Mouse (Mus musculus): ENCODE measurements around the gene Mapkapk2.

The Mapkapk2 gene

DNA sequence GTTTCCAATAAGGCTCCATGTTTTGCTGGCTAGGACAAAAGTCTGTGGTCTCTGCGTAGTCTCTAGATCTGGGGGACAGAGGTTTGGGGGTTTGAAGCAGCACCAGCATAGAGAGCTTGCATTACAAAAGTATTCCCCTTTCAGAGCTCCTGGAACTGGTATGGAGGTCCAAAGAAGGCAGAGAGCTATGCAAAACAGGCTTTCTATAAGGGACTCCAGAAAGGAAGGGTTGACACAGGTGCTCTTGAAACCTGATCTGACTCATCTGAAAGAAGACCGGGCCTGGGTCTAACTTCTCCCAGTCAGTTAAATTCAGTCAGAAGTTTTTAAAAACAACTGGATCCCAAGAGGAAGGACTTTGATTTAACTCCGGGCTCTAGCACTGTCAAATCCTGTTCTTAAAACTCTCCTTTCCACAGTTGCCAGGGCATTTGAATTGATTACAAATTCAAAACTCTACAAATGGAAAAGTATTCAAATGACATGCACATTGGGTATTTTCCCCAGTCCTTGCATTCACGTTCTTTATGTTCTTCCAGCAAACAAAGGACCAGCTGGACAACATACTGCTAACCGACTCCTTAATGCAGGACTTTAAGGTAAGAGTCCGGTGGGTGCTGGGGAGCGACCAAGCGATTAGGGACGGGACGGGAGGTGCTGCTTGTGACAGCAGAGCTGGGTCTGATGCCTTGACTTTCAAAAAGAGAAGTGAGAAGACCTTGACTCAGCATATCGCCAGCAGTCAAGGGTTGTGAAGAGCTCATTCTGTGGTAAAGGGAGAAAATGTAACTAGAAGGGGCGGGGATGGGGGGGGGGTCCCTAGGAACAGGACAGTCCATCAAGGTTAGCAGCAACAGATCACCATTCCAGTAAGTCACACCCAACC lies 77.0 kb downstream of the Mapkapk2 start:
- DNase-seq (ENCODE audit: low spot score in 2 of 2): no peak

DNA sequence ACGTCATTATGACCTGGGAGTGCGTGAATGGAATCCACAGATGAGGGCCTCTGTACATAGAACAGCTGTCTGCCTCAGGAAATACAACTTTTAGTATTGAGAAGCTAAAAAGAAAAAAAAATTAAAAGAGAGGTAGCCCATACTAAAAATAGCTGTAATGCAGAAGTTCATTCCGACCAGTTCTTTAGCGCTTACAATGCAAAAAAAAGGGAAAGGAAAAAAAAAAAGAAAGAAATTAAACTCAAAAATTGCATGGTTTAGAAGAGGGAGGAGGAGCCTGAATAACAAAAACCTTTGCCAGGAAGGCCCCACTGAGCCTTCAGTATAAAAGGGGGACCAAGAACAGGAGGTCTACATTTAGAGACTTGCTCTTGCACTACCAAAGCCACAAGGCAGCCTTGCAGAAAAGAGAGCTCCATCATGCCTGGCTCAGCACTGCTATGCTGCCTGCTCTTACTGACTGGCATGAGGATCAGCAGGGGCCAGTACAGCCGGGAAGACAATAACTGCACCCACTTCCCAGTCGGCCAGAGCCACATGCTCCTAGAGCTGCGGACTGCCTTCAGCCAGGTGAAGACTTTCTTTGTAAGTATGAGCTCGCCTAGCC lies 78.0 kb downstream of the Mapkapk2 start, which contains the start of gene Il10:
Il10 (plus strand) TSS at position 354 of the 607 bp plus-strand sequence.
- DNase-seq (ENCODE audit: low spot score in 2 of 2): no peak

DNA sequence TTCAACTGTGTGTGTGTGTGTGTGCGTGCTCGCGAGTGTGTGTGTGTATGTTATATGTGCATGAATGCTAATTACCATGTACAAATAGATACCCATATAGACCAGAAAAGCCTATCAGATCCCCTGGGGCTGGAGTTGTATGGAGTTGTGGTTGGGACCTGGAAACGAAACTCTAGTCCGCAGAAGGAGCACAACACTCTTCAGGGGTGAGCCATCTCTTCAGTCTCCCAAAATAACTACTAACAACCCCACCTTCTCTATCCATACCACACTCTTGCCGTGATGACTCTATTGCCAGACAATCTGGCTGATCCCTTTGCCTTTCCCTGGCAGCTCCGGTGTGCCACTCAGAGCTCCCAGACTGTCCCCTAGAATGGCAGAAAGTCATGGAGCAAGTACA lies 81.7 kb downstream of the Mapkapk2 start:
- no peak for DNase-seq (ENCODE audit: low spot score in 2 of 2)

DNA sequence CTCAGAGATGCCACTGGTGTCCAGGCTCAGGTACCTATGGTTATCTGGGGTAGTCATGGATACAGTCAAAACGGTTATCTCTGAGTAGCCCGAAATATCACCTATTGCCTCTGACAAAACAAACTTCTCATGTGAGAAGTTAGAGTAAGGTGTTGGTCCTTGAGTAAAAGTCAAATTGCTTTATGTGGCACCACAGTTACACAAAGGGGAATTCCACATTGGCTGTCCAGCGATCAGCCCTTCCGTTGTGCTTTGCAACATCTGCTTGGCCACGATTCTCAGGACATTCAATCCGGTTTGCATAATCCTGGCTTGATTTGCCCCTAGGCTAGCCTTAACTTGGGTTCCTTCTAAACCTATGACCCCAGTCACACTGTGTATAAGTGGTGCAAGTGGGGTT lies 82.3 kb downstream of the Mapkapk2 start:
- DNase-seq (ENCODE audit: low spot score in 2 of 2): no peak

DNA sequence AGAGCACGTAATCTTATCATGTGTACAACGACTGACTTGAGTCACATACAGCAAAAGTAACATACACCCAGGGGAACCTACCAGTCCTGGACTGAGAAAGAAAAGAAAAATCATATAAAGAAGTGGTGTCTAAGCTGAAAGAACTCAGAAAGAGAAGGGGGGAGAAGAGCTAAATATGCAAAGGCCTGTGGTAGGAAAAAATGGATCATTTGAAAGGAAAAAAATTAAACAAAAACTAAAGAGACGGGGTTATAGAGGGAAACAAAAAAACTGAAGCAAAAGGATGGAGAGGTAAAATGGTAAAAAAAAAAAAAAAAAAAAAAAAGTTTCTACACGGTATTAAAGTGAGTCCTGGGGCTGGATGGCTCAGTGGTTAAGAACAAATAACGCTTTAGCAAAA lies 83.7 kb downstream of the Mapkapk2 start:
- DNase-seq (ENCODE audit: low spot score in 2 of 2): no peak

DNA sequence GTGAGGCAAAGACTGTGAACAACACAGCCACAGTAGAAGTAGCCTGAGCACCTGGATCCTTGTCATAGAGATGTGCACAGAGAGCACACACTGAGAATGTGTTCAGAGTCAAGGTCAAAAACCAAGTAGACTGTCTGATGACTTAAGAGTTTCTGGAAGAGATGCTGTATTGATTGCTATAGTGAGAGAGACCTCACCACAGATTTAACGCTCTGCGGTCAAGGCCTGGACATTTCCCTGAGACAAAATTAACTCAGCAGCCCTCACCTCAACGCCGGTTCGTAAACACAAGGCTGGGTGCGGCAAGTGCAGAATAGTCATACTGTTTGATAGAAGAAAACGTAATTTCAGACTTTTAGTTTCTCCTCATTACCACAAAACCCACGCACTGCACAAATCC lies 85.1 kb downstream of the Mapkapk2 start:
- no peak for DNase-seq (ENCODE audit: low spot score in 2 of 2)

DNA sequence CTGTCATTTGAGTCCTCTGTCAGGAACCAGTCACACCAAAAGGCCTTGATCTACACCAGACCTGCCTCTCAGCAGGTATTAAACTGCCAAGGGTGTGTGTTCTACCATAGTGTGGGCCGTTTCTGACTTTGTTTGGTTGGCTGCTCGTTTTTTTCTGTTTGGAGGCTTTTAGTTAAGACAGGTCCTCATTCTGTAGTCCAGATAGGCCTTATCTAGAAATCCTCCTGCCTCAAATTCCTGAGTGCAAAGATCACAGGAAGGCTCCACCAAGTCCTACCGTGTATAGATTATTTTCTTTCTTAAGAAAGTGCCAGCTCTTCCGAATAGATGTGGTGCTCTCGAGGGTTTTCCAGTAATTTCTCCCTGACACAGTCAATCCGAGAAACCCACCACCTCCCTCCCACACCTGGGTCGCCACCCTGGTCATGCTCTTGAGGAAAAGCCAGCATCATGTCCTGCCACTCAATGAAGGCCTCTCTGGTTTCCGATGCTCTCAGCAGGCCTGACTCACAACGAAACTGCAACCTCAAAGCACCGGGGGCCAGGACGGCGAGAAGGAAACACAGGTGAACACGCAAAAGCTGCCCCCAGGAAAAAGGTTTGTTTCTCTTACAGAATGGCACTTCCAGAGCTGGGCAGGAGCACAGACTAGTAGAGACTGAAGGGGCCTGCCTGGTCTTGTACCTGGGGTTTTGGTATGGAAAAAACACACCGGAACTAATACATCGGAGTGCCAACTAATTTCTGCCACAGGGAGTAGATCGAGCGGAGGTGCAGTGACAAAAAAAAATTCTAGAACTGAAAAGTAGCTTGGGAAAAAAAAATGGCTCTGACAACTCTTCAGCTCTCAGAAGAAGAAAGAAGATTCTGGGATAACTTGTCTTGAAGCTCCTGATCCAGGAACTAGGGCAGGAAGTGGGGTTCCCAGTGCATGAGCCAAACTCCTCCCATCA lies 87.1 kb downstream of the Mapkapk2 start:
- no peak for DNase-seq (ENCODE audit: low spot score in 2 of 2)

DNA sequence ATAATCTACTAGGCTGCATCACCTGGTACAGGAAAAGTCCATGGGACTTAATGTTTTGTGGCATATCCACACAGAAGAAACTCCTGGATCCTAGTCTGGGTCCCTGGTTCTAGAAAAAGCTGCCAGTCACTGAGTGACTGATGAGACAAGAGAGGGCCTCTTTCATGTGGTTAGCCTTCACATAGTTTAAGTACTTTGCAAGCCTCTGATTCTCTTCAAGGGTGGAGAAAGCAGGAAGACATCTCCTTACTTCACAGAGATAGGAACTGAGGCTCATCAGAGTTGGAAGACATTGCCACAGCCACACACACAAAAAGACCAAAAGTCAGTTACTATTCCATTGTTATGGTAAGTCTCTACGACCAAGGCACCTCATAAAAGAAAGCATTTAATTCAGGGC lies 91.6 kb downstream of the Mapkapk2 start:
- DNase-seq (ENCODE audit: low spot score in 2 of 2): no peak

All from spleen, postnatal 4 days (tissue).